ENCODE assay signal across 28 mouse cellular contexts in the genomic region with DNA sequence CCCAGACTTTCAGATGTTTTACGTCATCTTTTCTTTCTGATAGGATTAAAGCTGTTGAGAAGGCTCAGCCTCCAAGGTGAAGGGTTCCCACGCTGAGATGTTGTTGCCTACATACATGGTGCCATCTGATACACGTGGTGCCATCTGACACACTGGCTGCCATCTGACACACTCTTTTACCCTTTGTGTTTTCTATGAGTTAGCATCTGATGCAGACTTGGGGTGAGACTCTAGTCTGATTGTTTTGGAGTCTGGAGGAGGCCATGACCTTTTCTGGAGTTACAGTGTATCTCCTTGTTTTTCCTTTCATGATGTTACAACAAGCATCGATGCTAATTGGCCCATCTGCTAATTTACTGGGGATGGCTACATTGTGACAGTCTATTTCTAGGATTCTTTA. TPM values are rescaled to one million over a fixed set of nuclear protein-coding genes. Genes with fewer than 3 reads are reported as not detected.
"Had no signal": no experiment of that assay in that cellular context is flagged by ENCODE, and none has a peak within 500 bp of the region (broad histone marks: within the 10 kb centered on the region; RNA-seq: fewer than 3 reads in every experiment).

No protein-coding gene starts in this region.

- H3K27ac ChIP-seq: gastrocnemius, adult 2 months; heart, adult 2 months; heart, embryonic 10.5 days; hindbrain, embryonic 10.5 days; hindbrain, embryonic 12.5 days; hindbrain, embryonic 14.5 days; intestine, embryonic 15.5 days; kidney, postnatal 0 days; layer of hippocampus, adult 2 months; left cerebral cortex, adult 2 months; limb, embryonic 10.5 days; limb, embryonic 12.5 days had no signal

- H3K4me3 ChIP-seq: gastrocnemius, adult 2 months; heart, adult 2 months; heart, embryonic 10.5 days; heart, embryonic 12.5 days; hindbrain, embryonic 10.5 days; hindbrain, embryonic 12.5 days; intestine, embryonic 15.5 days; layer of hippocampus, adult 2 months; left cerebral cortex, adult 2 months; limb, embryonic 10.5 days; limb, embryonic 12.5 days had no signal

- H3K4me2 ChIP-seq: heart, embryonic 12.5 days; hindbrain, embryonic 12.5 days; hindbrain, embryonic 14.5 days; intestine, embryonic 15.5 days; limb, embryonic 12.5 days had no signal

- DNase-seq: gastrocnemius, adult 2 months; gastrocnemius, postnatal 10 days; gastrocnemius, postnatal 25 days; heart, adult 2 months; heart, postnatal 10 days; heart, postnatal 4 days; kidney, adult 18-20 months; kidney, adult 8-10 months; kidney, postnatal 25 days; kidney, postnatal 4 days; liver had no signal

- H3K36me3 ChIP-seq: heart, embryonic 10.5 days; heart, embryonic 12.5 days; hindbrain, embryonic 10.5 days; hindbrain, embryonic 12.5 days; intestine, embryonic 15.5 days; limb, embryonic 10.5 days; limb, embryonic 12.5 days had no signal

- H3K9ac ChIP-seq: heart, embryonic 12.5 days; hindbrain, embryonic 12.5 days; hindbrain, embryonic 14.5 days; intestine, embryonic 15.5 days; limb, embryonic 12.5 days had no signal

- H3K9me3 ChIP-seq: heart, embryonic 10.5 days; intestine, embryonic 15.5 days; limb, embryonic 10.5 days; limb, embryonic 12.5 days had no signal

- ATAC-seq: forebrain, embryonic 16.5 days; hindbrain, embryonic 16.5 days; inflammation-experienced regulatory T-cells, adult 6 months; intestine, embryonic 15.5 days; intestine, postnatal 0 days had no signal

- H3K27me3 ChIP-seq: intestine, embryonic 15.5 days had no signal

- H3K4me1 ChIP-seq: heart, embryonic 10.5 days; heart, embryonic 12.5 days; hindbrain, embryonic 10.5 days; hindbrain, embryonic 12.5 days; intestine, embryonic 15.5 days; limb, embryonic 10.5 days; limb, embryonic 12.5 days had no signal

RNA-seq across cellular contexts. Expression of gene H2-Ob, which starts 6.0 kb away (rescaled TPM):
- polyA plus RNA-seq: heart, embryonic 10.5 days; heart, embryonic 14.5 days; hindbrain, embryonic 12.5 days; hindbrain, embryonic 14.5 days; kidney, embryonic 14.5 days; limb, embryonic 10.5 days; limb, embryonic 12.5 days had no signal

RNA-seq across cellular contexts. Expression of gene H2-Aa, which starts 43.0 kb away (rescaled TPM):
- polyA plus RNA-seq: forebrain, embryonic 16.5 days; hindbrain, embryonic 10.5 days; limb, embryonic 10.5 days; limb, embryonic 12.5 days had no signal
